Mouse (Mus musculus): ENCODE measurements around the gene Scn9a. TPM values are rescaled to one million over a fixed set of nuclear protein-coding genes. Genes with fewer than 3 reads are reported as not detected.

Scn9a gene
- total and polyA plus RNA-seq, 3 experiments = not detected

DNA sequence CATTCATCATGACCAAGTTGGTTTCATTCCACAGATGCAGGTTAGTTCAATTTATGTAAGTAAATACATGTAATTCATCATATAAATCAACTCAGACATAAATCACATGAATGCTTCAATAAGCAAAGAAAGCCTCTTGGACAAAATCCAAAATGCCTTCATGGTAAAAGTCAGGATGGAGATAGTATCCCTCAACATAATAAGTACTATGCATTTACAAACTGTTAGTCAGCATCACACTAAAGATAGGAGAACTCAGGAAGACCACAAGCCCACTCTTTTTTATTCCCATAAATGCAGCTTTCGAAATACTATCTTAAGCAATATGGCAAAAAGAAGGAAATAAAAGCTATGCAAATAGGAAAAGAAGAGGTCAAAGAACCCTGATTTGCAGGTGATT lies 127.1 kb downstream of the Scn9a start:
- H3K4me1 ChIP-seq (ENCODE audit: control insufficient read depth in 1 of 2, insufficient read depth in 2 of 2, low read length in 2 of 2) = no peaks in the 10 kb centered on the region
- DNase-seq (ENCODE audit: low read depth, low spot score) = no peak
- no peak overlapping the region for H3K27ac ChIP-seq (ENCODE audit: control insufficient read depth, low read depth, low read length)
- H3K9me3 ChIP-seq (replicated peaks; ENCODE audit: insufficient read depth, low read length) = no peaks in the 10 kb centered on the region
- no peak overlapping the region for H3K4me3 ChIP-seq (ENCODE audit: control insufficient read depth in 1 of 2, insufficient read depth in 1 of 2, low read depth in 2 of 2, low read length in 2 of 2)
- no peak for TF ChIP-seq ELF1 (IDR thresholded peaks at IDR 0.05; ENCODE audit: low read depth, low read length)
- TF ChIP-seq CHD2 (IDR thresholded peaks at IDR 0.05; ENCODE audit: low read length) = no peak
- TF ChIP-seq CHD1 (IDR thresholded peaks at IDR 0.05; ENCODE audit: low read depth, low read length) = no peak
- no peak for TF ChIP-seq MXI1 (IDR thresholded peaks at IDR 0.05; ENCODE audit: low read depth, low read length)
- no peak for TF ChIP-seq KAT2A (conservative IDR thresholded peaks at IDR 0.05; ENCODE audit: low read depth, low read length)
- TF ChIP-seq NRF1 (IDR thresholded peaks at IDR 0.05; ENCODE audit: insufficient read depth, low read depth, low read length, poor library complexity, severe bottlenecking) = no peak
- TF ChIP-seq GABPA (IDR thresholded peaks at IDR 0.05; ENCODE audit: low read depth, low read length) = no peak
- no peak for TF ChIP-seq ZMIZ1 (IDR thresholded peaks at IDR 0.05; ENCODE audit: low read depth, low read length)
- TF ChIP-seq USF1 (IDR thresholded peaks at IDR 0.05; ENCODE audit: low read depth, low read length) = no peak
- TF ChIP-seq MEF2A (IDR thresholded peaks at IDR 0.05; ENCODE audit: extremely low read depth, insufficient replicate concordance, low read depth, low read length, poor library complexity, severe bottlenecking) = no peak
- no peak for TF ChIP-seq RCOR1 (IDR thresholded peaks at IDR 0.05; ENCODE audit: low read depth, low read length)
- no peaks in the 10 kb centered on the region for H3K36me3 ChIP-seq (ENCODE audit: control insufficient read depth in 1 of 2, insufficient read depth in 2 of 2, low read length in 2 of 2)
- H3K27me3 ChIP-seq (ENCODE audit: control insufficient read depth in 1 of 2, insufficient read depth in 2 of 2, low read length in 2 of 2) = no peaks in the 10 kb centered on the region
- H3K79me2 ChIP-seq (ENCODE audit: control insufficient read depth, insufficient read depth, low read length, poor library complexity) = no peaks in the 10 kb centered on the region
- no peak overlapping the region for H3K9ac ChIP-seq (ENCODE audit: control insufficient read depth, low read depth, low read length, poor library complexity, severe bottlenecking)

DNA sequence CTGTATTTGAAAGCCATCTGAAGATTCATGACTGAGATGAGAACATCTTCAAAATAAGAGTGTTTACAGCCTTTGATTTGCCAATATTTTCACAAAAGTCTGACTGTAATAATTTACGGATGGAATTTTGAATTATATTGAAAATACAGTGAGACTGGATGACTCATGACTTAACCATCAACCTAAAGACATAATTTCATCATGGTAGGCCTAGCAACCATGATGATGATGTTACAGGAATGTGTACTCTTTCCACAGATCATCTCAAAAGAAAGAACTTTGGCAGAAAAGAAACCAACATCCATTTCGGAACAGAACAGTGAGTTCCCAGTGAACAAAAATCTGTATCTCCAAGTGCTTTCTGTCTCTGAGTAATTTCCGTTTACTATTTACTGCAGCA lies 132.6 kb downstream of the Scn9a start:
- no peaks in the 10 kb centered on the region for H3K9me3 ChIP-seq (replicated peaks; ENCODE audit: insufficient read depth, low read length)
- no peak for TF ChIP-seq POLR2A (IDR thresholded peaks at IDR 0.05; ENCODE audit: control insufficient read depth in 1 of 2, insufficient read depth in 1 of 2, low read depth in 1 of 2, low read length in 2 of 2, poor library complexity in 1 of 2)
- TF ChIP-seq NRF1 (IDR thresholded peaks at IDR 0.05; ENCODE audit: insufficient read depth, low read depth, low read length, poor library complexity, severe bottlenecking) = no peak
- H3K4me1 ChIP-seq (ENCODE audit: control insufficient read depth in 1 of 2, insufficient read depth in 2 of 2, low read length in 2 of 2) = no peaks in the 10 kb centered on the region
- H3K27ac ChIP-seq (ENCODE audit: control insufficient read depth, low read depth, low read length) = no peak overlapping the region
- no peak overlapping the region for H3K4me3 ChIP-seq (ENCODE audit: control insufficient read depth in 1 of 2, insufficient read depth in 1 of 2, low read depth in 2 of 2, low read length in 2 of 2)
- no peaks in the 10 kb centered on the region for H3K79me2 ChIP-seq (ENCODE audit: control insufficient read depth, insufficient read depth, low read length, poor library complexity)
- DNase-seq (ENCODE audit: low read depth, low spot score) = no peak
- H3K9ac ChIP-seq (ENCODE audit: control insufficient read depth, low read depth, low read length, poor library complexity, severe bottlenecking) = no peak overlapping the region
- H3K36me3 ChIP-seq (ENCODE audit: control insufficient read depth in 1 of 2, insufficient read depth in 2 of 2, low read length in 2 of 2) = no peaks in the 10 kb centered on the region
- H3K27me3 ChIP-seq (ENCODE audit: control insufficient read depth in 1 of 2, insufficient read depth in 2 of 2, low read length in 2 of 2) = no peaks in the 10 kb centered on the region

DNA sequence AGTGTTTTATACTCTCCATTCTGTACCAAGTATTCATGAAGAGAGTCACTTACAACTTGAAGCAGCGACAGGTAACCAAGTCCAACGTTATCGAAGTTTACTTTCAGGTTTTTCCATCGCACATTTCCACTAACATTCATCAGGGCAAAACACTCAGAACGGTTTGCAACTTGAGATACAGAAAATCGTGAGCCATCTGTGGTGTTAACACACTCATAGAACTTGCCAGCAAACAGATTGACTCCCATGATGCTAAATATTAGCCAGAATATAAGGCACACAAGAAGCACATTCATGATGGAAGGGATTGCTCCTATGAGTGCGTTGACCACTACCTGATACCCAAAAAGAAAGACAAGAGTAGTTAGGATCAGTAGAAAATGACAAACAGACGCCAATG lies 140.2 kb downstream of the Scn9a start:
- DNase-seq (ENCODE audit: low read depth, low spot score) = no peak
- Histone ChIP-seq H3K36me3 (ENCODE audit: control insufficient read depth in 1 of 2, insufficient read depth in 2 of 2, low read length in 2 of 2) (no peaks in the 10 kb centered on the region), H3K4me1 (ENCODE audit: control insufficient read depth in 1 of 2, insufficient read depth in 2 of 2, low read length in 2 of 2) (no peaks in the 10 kb centered on the region), H3K79me2 (ENCODE audit: control insufficient read depth, insufficient read depth, low read length, poor library complexity) (no peaks in the 10 kb centered on the region), H3K27me3 (ENCODE audit: control insufficient read depth in 1 of 2, insufficient read depth in 2 of 2, low read length in 2 of 2) (no peaks in the 10 kb centered on the region), H3K27ac (ENCODE audit: control insufficient read depth, low read depth, low read length) (no peak overlapping the region), H3K4me3 (ENCODE audit: control insufficient read depth in 1 of 2, insufficient read depth in 1 of 2, low read depth in 2 of 2, low read length in 2 of 2) (no peak overlapping the region), H3K9ac (ENCODE audit: control insufficient read depth, low read depth, low read length, poor library complexity, severe bottlenecking) (no peak overlapping the region), H3K9me3 (replicated peaks; ENCODE audit: insufficient read depth, low read length) (no peaks in the 10 kb centered on the region)
- TF ChIP-seq CHD1 (IDR thresholded peaks at IDR 0.05; ENCODE audit: low read depth, low read length) (no peak), TAL1 (IDR thresholded peaks at IDR 0.05; ENCODE audit: low read length) (no peak), USF1 (IDR thresholded peaks at IDR 0.05; ENCODE audit: low read depth, low read length) (no peak), JUND (IDR thresholded peaks at IDR 0.05; ENCODE audit: low read depth, low read length) (no peak), SIN3A (IDR thresholded peaks at IDR 0.05; ENCODE audit: low read length) (no peak), ZMIZ1 (IDR thresholded peaks at IDR 0.05; ENCODE audit: low read depth, low read length) (no peak), MEF2A (IDR thresholded peaks at IDR 0.05; ENCODE audit: extremely low read depth, insufficient replicate concordance, low read depth, low read length, poor library complexity, severe bottlenecking) (no peak), RCOR1 (IDR thresholded peaks at IDR 0.05; ENCODE audit: low read depth, low read length) (no peak), RAD21 (IDR thresholded peaks at IDR 0.05; ENCODE audit: low read depth, low read length) (no peak), MXI1 (IDR thresholded peaks at IDR 0.05; ENCODE audit: low read depth, low read length) (no peak), MAFK (IDR thresholded peaks at IDR 0.05; ENCODE audit: borderline replicate concordance, low read depth, low read length) (no peak), SMC3 (IDR thresholded peaks at IDR 0.05; ENCODE audit: low read depth, low read length) (no peak), POLR2AphosphoS5 (IDR thresholded peaks at IDR 0.05; ENCODE audit: borderline replicate concordance, low read depth, low read length) (no peak), EP300 (IDR thresholded peaks at IDR 0.05; ENCODE audit: low read depth in 1 of 2, low read length in 2 of 2) (no peak), ZC3H11A (IDR thresholded peaks at IDR 0.05; ENCODE audit: low read depth, low read length) (no peak)
